Mouse (Mus musculus) kidney, postnatal 14 days (tissue): ENCODE results near the gene Micall1.

Experiments
- DNase-seq: peaks from one replicate; pipeline ENCODE4 v3.0.0; 2022; ENCODE audit warnings: mixed read lengths

Gene Micall1

GRCm38 (mm10) chr15:79131442-79131841, 22.7 kb downstream of the Micall1 start:
- peak; percentile 88 for DNase-seq

- peak; percentile 64 for DNase-seq
Observed at GRCm38 (mm10) chr15:79133191-79133661, 24.5 kb downstream of the Micall1 start.

- DNase-seq, result no peak
Observed at GRCm38 (mm10) chr15:79134496-79135270, 26.0 kb downstream of the Micall1 start.

DNA sequence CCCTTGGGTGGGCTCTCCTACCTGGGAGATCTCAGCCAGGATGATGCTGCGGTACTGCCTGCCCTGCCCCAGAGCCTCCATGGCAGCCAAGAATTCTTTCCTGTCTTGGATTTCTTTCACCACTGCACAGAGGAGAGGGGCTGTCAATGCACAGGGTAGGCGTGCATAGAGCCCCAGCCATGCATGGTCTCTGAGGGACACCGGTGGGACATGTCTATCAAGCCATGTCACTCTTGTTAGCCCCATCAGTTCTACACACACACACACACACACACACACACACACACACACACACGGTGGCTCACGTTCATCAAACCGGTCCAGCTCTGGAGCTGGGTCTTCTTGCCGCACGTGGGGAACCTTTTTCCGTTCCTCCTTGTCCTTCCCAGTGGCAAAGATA, 26.6 kb downstream of the Micall1 start:
- DNase-seq, result no peak

GRCm38 (mm10) chr15:79135783-79136575, 27.3 kb downstream of the Micall1 start:
- DNase-seq, result peak; percentile 55

GRCm38 (mm10) chr15:79139640-79140039, 30.9 kb downstream of the Micall1 start:
- DNase-seq, result no peak

DNA sequence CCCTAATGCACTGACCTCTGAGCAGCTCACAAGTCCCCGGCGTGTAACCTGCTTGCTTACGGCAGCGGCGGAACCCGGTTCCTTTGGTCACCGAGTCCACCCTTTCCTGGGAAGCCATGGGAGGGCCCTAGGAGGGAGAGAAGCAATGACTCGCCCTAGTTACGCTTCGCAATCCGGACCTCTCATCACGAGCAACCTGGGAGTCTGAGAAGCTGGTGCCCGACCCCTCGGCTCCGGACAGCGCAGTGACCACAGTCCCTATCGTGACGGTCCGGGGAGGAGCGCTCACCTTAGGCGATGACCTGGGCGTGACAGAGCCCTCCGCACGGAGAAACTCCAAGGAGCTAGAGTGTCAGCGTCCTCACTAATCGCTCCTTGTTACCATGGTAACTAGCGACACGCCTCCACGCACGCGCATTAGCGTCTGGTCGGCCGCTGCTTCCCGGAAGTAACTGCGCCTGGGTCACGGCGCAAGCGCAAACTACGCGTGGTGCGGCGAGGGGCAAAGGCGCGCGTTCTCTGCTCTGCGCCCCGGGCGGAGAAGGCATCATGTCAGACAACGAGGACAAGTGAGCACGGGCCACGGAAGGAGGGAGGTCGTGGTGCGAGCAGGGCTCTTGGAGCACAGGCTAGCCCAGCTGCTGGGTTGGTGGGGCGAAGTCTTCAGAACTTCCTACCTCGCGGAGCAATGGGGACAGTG, 32.3 kb downstream of the Micall1 start, which contains the start of the genes Polr2f and 1700088E04Rik:
Gene Polr2f, plus strand, starts transcription at position 144 of the 700 bp plus-strand sequence.
Gene 1700088E04Rik, minus strand, starts transcription at position 388 of the 700 bp plus-strand sequence.
- DNase-seq, result peak; percentile 96

- DNase-seq, result no peak
Observed at GRCm38 (mm10) chr15:79141566-79141917, 32.8 kb downstream of the Micall1 start.

GRCm38 (mm10) chr15:79143316-79143715, 34.6 kb downstream of the Micall1 start:
- DNase-seq, result no peak

DNA sequence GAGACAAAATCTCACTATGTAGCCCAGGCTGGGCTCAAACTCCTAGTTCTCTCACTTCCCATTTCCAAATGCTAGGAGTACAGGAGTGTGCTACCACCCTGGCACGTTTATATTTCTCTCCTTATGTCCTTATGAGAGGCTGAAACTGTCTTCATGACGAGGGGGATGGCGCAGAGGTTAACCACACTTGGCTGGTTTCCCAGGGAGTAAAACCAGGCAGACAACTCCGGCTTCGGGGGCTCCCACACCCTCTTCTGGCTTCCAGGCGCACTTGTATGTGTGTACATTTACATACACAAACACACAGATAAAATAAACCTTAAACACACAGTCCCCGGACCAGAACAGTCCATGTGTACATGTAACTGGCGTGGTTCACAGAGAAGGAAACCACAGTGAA, 35.3 kb downstream of the Micall1 start:
- DNase-seq, result no peak

- DNase-seq, result no peak
Observed at GRCm38 (mm10) chr15:79145522-79145921, 36.8 kb downstream of the Micall1 start.

DNA sequence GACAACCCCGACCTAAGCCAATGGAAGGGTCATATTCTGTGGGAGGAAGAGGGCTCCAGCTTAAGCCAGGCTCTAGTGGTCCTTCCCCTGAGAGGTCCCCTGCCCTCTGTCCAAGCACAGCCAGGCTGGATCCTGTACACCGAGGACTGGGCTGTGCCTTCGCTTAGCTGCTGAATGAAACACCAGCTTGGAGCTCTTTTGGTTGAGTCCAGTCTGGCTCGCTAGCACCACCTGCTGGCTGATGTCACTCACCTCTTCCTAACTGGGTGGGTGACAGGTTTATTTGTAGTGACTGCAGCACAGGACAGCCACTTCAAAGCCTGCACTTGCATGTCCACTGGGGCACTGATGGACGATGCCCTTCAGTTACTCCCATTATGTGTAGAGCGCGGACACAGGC, 39.8 kb downstream of the Micall1 start:
- DNase-seq, result peak; percentile 84

DNA sequence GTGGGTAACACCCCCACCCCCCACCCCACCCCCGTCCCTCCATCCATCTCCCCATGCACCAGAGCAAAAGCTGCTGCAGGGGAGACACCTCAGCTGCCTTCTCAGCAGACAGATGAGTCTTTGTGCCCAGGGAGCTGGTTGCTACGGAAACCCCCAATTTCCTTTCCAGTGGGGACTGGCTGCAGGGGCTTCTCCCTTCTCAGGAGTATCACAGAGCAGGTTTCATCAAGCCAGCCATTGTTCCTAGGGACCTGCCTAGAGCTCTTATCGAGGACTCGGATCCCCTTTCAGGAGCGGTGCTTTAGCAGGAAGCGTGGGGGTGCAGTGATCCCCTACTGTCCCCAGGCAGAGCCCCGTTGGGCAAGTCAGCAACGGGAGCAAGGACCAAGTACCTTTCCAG, 43.2 kb downstream of the Micall1 start:
- no peak for DNase-seq

GRCm38 (mm10) chr15:79152709-79153108, 44.0 kb downstream of the Micall1 start:
- DNase-seq, result no peak

GRCm38 (mm10) chr15:79155572-79155971, 46.9 kb downstream of the Micall1 start:
- no peak for DNase-seq

GRCm38 (mm10) chr15:79162301-79162700, 53.6 kb downstream of the Micall1 start:
- DNase-seq, result no peak

GRCm38 (mm10) chr15:79162822-79163221, 54.1 kb downstream of the Micall1 start:
- DNase-seq, result no peak

DNA sequence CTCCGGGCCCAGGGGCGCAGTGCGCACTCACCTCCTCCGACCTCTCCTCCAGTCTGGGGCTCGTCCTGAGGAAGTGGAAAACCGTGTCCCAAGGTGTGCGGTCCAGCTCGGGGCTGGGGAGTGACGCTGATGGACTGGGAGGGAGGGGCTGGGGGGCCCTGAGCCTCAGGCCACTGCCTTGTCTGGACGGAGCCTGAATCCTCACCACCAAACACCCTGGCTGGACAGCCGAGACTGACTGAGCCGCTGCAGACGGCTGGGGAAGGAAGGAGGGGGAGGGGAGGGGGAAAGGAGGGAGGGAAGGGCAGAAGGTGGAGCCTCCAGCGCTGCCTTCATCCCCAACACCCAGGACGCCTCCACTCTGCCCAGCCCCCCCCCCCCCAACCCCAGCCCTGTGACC, 55.6 kb downstream of the Micall1 start:
- no peak for DNase-seq

DNA sequence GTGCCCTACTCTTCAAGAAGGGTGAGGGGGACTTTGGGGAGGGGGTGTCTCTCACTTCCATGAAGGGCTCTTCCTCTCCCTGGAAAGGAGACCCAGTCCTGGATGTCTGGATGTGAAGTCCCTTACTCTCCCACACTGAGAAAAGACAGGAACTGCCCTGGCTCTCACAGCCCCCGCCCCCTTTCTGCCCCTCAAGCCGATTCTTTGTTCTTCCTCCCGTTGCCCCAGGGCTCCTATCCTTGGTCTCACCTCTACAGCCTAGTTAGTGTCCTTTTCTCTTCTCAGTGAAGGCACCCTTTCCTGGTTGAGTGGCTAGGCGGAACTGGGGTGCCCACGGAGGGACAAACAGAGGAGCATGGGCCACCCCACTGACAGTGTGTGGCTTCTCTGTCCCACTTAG, 56.4 kb downstream of the Micall1 start, which contains the start of gene Sox10:
Gene Sox10, minus strand, starts transcription at position 101 of the 400 bp plus-strand sequence.
- no peak for DNase-seq

GRCm38 (mm10) chr15:79166712-79167111, 58.0 kb downstream of the Micall1 start:
- DNase-seq, result no peak

- DNase-seq, result no peak
Observed at GRCm38 (mm10) chr15:79176905-79177304, 68.2 kb downstream of the Micall1 start.

GRCm38 (mm10) chr15:79185213-79185612, 76.5 kb downstream of the Micall1 start:
- DNase-seq, result no peak
